Mouse (Mus musculus): ENCODE measurements around the gene Fbxo4. TPM values are rescaled to one million over a fixed set of nuclear protein-coding genes. Genes with fewer than 3 reads are reported as not detected.

Gene Fbxo4
- polyA plus RNA-seq, 1 experiment from 2014 or later = 10.9 TPM

DNA sequence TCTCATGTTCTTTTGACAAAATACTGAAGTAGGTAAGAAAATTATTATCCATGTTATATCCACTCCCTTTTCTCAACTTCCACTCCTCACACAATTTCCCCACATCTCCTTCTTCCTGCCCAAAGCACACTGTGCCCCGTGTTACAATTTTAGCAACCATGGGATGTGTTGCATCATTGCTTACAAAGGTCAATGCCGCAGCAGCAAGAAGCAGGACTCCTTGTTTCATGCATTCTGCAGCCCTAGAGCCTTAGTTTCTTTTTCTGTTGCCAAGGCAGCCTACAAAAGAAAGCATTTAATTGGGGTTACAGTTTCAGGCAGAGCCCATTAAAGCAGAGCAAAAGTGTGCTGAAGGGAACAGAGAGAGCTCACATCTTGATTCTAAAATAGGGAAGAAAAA is 24.4 kb downstream of the Fbxo4 start:
- WGBS = 63% methylated on average over 2 of the region's 2 CpGs
- ATAC-seq (ENCODE audit: low FRiP score) = no peak

DNA sequence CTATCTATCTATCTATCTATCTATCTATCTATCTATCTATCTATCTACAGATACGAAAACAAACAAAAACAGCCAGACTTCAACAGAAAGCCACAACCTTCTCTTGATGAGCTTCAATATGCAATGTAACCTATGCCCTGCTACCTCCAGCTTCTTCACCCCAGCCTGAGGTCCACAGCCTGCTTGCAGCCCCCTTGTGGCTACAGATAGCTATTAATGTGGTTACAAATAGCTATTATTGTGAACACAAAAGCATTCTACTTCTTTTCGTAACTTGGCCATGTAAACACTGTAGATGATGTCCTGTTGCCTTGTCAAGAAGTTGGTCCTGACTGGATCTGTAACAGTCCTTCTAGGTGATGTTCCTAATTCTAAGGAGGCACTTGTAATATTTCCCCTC is 41.2 kb downstream of the Fbxo4 start:
- no peaks in the 10 kb centered on the region for H3K27me3 ChIP-seq (ENCODE audit: control insufficient read depth, insufficient read depth, low read length)
- H3K4me3 ChIP-seq (replicated peaks; ENCODE audit: low read length) = no peak overlapping the region
- H3K36me3 ChIP-seq (replicated peaks; ENCODE audit: control insufficient read depth, insufficient read depth) = no peaks in the 10 kb centered on the region
- H3K4me2 ChIP-seq (replicated peaks) = no peak overlapping the region
- H3K27ac ChIP-seq = no peak overlapping the region
- no peak for DNase-seq (ENCODE audit: low spot score)
- no peak overlapping the region for H3K9ac ChIP-seq
- whole genome bisulfite sequencing = 88% methylated on average over 2 of the region's 2 CpGs
- no peaks in the 10 kb centered on the region for H3K4me1 ChIP-seq (replicated peaks; ENCODE audit: control insufficient read depth, insufficient read depth, low read length)
- no peaks in the 10 kb centered on the region for H3K9me3 ChIP-seq (ENCODE audit: control insufficient read depth, low read length)
- no peak for ATAC-seq (ENCODE audit: low FRiP score)

More for the DNA sequence above, 24.4 kb downstream of the Fbxo4 start:
- no peak overlapping the region for H3K9ac ChIP-seq
- DNase-seq (ENCODE audit: low spot score) = no peak
- H3K9me3 ChIP-seq (ENCODE audit: control insufficient read depth, low read length) = 0 out of 2 replicates have a peak, but pooled peaks cover 4% of the 10 kb centered on the region
- H3K4me2 ChIP-seq (replicated peaks) = no peak overlapping the region
- no peaks in the 10 kb centered on the region for H3K27me3 ChIP-seq (ENCODE audit: control insufficient read depth, insufficient read depth, low read length)
- H3K4me1 ChIP-seq (replicated peaks; ENCODE audit: control insufficient read depth, insufficient read depth, low read length) = no peaks in the 10 kb centered on the region
- H3K36me3 ChIP-seq (replicated peaks; ENCODE audit: control insufficient read depth, insufficient read depth) = no peaks in the 10 kb centered on the region
- H3K27ac ChIP-seq = no peak overlapping the region
- H3K4me3 ChIP-seq (replicated peaks; ENCODE audit: low read length) = no peak overlapping the region

GRCm38 (mm10) chr15:3936056-3936455 is 43.3 kb downstream of the Fbxo4 start:
- no peak for DNase-seq (ENCODE audit: low spot score)
- Histone ChIP-seq H3K27ac (no peak overlapping the region), H3K4me2 (replicated peaks) (no peak overlapping the region), H3K27me3 (ENCODE audit: control insufficient read depth, insufficient read depth, low read length) (no peaks in the 10 kb centered on the region), H3K4me3 (replicated peaks; ENCODE audit: low read length) (no peak overlapping the region), H3K36me3 (replicated peaks; ENCODE audit: control insufficient read depth, insufficient read depth) (no peaks in the 10 kb centered on the region), H3K4me1 (replicated peaks; ENCODE audit: control insufficient read depth, insufficient read depth, low read length) (no peaks in the 10 kb centered on the region), H3K9me3 (ENCODE audit: control insufficient read depth, low read length) (no peaks in the 10 kb centered on the region), H3K9ac (no peak overlapping the region)
- WGBS = 94% methylated on average over 3 of the region's 3 CpGs
- no peak for ATAC-seq (ENCODE audit: low FRiP score)

DNA sequence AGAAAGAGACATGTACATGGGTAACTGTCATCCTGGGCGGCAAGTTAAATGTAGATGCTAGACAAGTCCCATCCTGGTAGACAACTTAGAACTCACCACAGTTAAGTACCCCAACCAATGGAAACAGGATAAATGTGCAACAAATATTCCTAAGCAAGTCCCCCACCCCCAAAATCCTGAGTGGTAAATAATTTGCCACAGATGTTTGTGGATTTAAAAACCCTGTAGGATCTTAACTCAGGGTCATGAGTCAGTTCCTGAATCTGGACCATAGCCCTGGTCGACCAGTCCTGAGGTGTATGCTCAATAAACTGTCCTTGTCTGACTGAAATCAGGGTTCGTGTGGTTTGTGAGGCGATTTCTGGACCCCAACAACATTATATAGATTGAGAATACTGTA is 45.9 kb downstream of the Fbxo4 start:
- H3K27ac ChIP-seq = no peak overlapping the region
- no peaks in the 10 kb centered on the region for H3K36me3 ChIP-seq (replicated peaks; ENCODE audit: control insufficient read depth, insufficient read depth)
- WGBS = 93% methylated on average over 4 of the region's 4 CpGs
- H3K9me3 ChIP-seq (ENCODE audit: control insufficient read depth, low read length) = no peaks in the 10 kb centered on the region
- H3K9ac ChIP-seq = no peak overlapping the region
- H3K27me3 ChIP-seq (ENCODE audit: control insufficient read depth, insufficient read depth, low read length) = no peaks in the 10 kb centered on the region
- no peak for DNase-seq (ENCODE audit: low spot score)
- no peak overlapping the region for H3K4me3 ChIP-seq (replicated peaks; ENCODE audit: low read length)
- H3K4me2 ChIP-seq (replicated peaks) = no peak overlapping the region
- no peak for ATAC-seq (ENCODE audit: low FRiP score)
- no peaks in the 10 kb centered on the region for H3K4me1 ChIP-seq (replicated peaks; ENCODE audit: control insufficient read depth, insufficient read depth, low read length)

GRCm38 (mm10) chr15:3931931-3932330 is 47.4 kb downstream of the Fbxo4 start:
- ATAC-seq (ENCODE audit: low FRiP score) (no peak), DNase-seq (ENCODE audit: low spot score) (no peak)
- 86% methylated on average over 1 of the region's 1 CpGs for WGBS

More at GRCm38 (mm10) chr15:3931931-3932330, 47.4 kb downstream of the Fbxo4 start:
- H3K27me3 ChIP-seq (ENCODE audit: control insufficient read depth, insufficient read depth, low read length) = no peaks in the 10 kb centered on the region
- H3K4me3 ChIP-seq (replicated peaks; ENCODE audit: low read length) = no peak overlapping the region
- H3K4me1 ChIP-seq (replicated peaks; ENCODE audit: control insufficient read depth, insufficient read depth, low read length) = no peaks in the 10 kb centered on the region
- no peak overlapping the region for H3K27ac ChIP-seq
- H3K4me2 ChIP-seq (replicated peaks) = no peak overlapping the region
- H3K9me3 ChIP-seq (ENCODE audit: control insufficient read depth, low read length) = no peaks in the 10 kb centered on the region
- H3K36me3 ChIP-seq (replicated peaks; ENCODE audit: control insufficient read depth, insufficient read depth) = no peaks in the 10 kb centered on the region
- no peak overlapping the region for H3K9ac ChIP-seq

Other genes with a start within 250 kb of the Fbxo4 start
- 56.5 and 62.9 TPM in 2 replicates for gene AW549877, start 16.2 kb upstream of the Fbxo4 start, polyA plus RNA-seq (2014; fragmentation: Nextera tagmentation; extraction: Ambion mirVana)
- 341 and 388 TPM in 2 replicates for gene Oxct1, start 46.8 kb upstream of the Fbxo4 start, polyA plus RNA-seq (2014; fragmentation: Nextera tagmentation; extraction: Ambion mirVana)

Data from hindbrain, embryonic 14.5 days (tissue).